Mouse (Mus musculus) ES-Bruce4 (cell line): ENCODE data around the gene Myl12a. TPM values are rescaled to one million over a fixed set of nuclear protein-coding genes. Genes with fewer than 3 reads are reported as not detected.

Experiments used
- H3K27ac ChIP-seq: 2 replicates; pipeline ENCODE4 v1.5.1; 2012; ENCODE audit warnings: low read length, inconsistent platforms; ENCODE audit not compliant: insufficient read depth
- H3K27me3 ChIP-seq: 2 replicates; pipeline ENCODE4 v1.6.1; 2012; ENCODE audit warnings: mild to moderate bottlenecking, low read length, inconsistent platforms; ENCODE audit not compliant: control insufficient read depth, poor library complexity, insufficient read depth, severe bottlenecking
- H3K36me3 ChIP-seq: 2 replicates; pipeline ENCODE4 v1.6.1; 2012; ENCODE audit warnings: inconsistent platforms, mild to moderate bottlenecking, low read length, moderate library complexity; ENCODE audit not compliant: control insufficient read depth, poor library complexity, insufficient read depth, severe bottlenecking
- H3K4me1 ChIP-seq: one replicate; pipeline ENCODE4 v1.8.1; 2011; ENCODE audit warnings: low read length; ENCODE audit not compliant: control insufficient read depth, insufficient read depth
- H3K4me3 ChIP-seq: 2 replicates; pipeline ENCODE4 v1.5.1; 2011; ENCODE audit warnings: low read depth, mild to moderate bottlenecking, low read length
- H3K9ac ChIP-seq: 2 replicates; pipeline ENCODE4 v1.6.1; 2012; ENCODE audit warnings: low read depth, mild to moderate bottlenecking, inconsistent platforms; ENCODE audit not compliant: poor library complexity, severe bottlenecking
- H3K9me3 ChIP-seq: replicated peaks from 2 replicates; pipeline ENCODE4 v1.6.1; 2012; ENCODE audit warnings: mild to moderate bottlenecking, low read length, inconsistent platforms; ENCODE audit not compliant: control insufficient read depth, poor library complexity, insufficient read depth, severe bottlenecking
- CTCF ChIP-seq: IDR thresholded peaks from one replicate; pipeline ENCODE4 v1.8.1; 2011; ENCODE audit warnings: low read depth, low read length
- EP300 ChIP-seq: IDR thresholded peaks from 2 replicates; pipeline ENCODE4 v1.6.1; 2011; ENCODE audit warnings: low read depth, low read length; ENCODE audit not compliant: insufficient read depth
- POLR2A ChIP-seq: IDR thresholded peaks from one replicate; pipeline ENCODE4 v1.8.1; 2011; ENCODE audit warnings: low read length; ENCODE audit not compliant: insufficient read depth
- polyA plus RNA-seq: library from polyadenylated mRNA; stranded (reverse); fragments of >200 nt; gene quantifications from 2 replicates; pipeline ENCODE4 v1.2.4, GENCODE M21; 2011; ENCODE audit warnings: low read depth; ENCODE audit not compliant: missing spikeins, insufficient read depth, insufficient read length

Myl12a gene
- polyA plus RNA-seq, 1 experiment: 626 TPM

DNA sequence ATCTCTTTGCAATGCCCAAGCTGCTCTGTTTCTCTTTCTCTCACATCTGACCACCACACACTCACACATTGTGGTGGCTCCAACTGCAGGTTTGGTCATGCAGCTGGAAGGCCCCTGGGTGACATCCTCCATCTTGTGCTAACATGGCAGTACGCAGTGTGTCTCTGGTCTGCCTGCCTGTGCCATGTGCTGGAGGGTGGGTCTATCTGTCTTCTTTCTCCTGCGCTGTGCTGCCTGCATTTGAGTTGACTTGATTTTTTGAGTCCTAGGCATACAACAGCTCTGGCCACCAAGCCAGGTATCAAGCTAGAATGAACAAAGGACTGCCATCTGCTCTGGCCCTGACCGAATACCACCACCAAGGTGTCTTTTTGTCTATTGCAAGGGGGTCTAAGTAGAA, 15.5 kb upstream of the Myl12a start:
- no peaks in the 10 kb centered on the region for H3K4me1 ChIP-seq
- no peak overlapping the region for H3K27ac ChIP-seq
- H3K27me3 ChIP-seq: no peaks in the 10 kb centered on the region
- TF ChIP-seq EP300 (no peak), POLR2A (no peak), CTCF (no peak)
- no peak overlapping the region for H3K9ac ChIP-seq
- H3K4me3 ChIP-seq: no peak overlapping the region
- H3K36me3 ChIP-seq: no peaks in the 10 kb centered on the region
- no peaks in the 10 kb centered on the region for H3K9me3 ChIP-seq

GRCm38 (mm10) chr17:71017457-71017998, 14.8 kb upstream of the Myl12a start:
- Histone ChIP-seq H3K36me3 (no peaks in the 10 kb centered on the region), H3K9me3 (no peaks in the 10 kb centered on the region), H3K4me1 (no peaks in the 10 kb centered on the region), H3K4me3 (no peak overlapping the region), H3K9ac (no peak overlapping the region), H3K27me3 (no peaks in the 10 kb centered on the region), H3K27ac (no peak overlapping the region)
- TF ChIP-seq CTCF (no peak), POLR2A (no peak), EP300 (no peak)

DNA sequence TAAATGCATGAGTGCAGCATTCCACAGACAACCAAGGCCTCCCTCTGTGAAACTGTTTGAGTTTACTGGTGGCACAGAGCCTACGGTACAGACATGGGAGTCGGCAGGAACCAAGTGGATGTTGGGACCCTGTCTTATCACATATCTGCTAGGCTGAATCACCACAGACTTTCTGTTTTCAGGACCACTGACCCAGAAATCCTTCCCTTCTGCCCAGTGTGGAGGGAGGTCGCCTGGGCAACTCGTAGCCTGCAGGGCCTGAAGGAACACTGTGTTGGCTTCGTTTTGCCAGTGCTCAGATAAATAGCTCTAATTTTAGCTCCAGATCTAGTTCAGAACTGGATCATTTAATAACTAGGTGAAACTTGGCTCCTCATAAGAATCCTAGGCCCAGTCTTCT, 12.2 kb upstream of the Myl12a start:
- Histone ChIP-seq H3K4me1 (no peaks in the 10 kb centered on the region), H3K27ac (no peak overlapping the region), H3K9me3 (no peaks in the 10 kb centered on the region), H3K36me3 (no peaks in the 10 kb centered on the region), H3K9ac (no peak overlapping the region), H3K4me3 (no peak overlapping the region), H3K27me3 (no peaks in the 10 kb centered on the region)
- TF ChIP-seq CTCF (no peak), EP300 (no peak), POLR2A (no peak)

DNA sequence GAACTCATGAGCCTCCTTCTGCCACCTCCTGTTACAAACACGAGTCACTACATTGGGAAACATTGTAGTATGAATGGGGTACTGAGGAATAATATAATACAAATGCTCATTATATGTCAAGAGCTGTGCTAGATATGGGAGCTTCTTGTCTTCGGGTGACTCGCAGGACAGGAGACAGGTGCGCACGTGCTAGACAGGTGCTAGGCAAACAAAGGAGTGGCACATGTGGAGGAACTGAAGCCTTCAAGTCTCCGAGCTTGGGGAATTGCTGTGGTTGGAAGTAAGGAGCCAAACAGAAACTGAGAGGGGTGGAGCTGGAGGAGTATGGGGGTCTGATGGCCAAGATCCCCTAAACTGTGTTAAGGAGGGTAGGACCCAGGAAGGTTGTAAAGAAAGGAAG, 10.4 kb upstream of the Myl12a start:
- Histone ChIP-seq H3K4me1 (no peaks in the 10 kb centered on the region), H3K27me3 (no peaks in the 10 kb centered on the region), H3K36me3 (no peaks in the 10 kb centered on the region), H3K9ac (no peak overlapping the region), H3K4me3 (no peak overlapping the region), H3K27ac (no peak overlapping the region), H3K9me3 (no peaks in the 10 kb centered on the region)
- TF ChIP-seq POLR2A (no peak), CTCF (no peak), EP300 (no peak)

- Histone ChIP-seq H3K36me3 (no peaks in the 10 kb centered on the region), H3K27me3 (no peaks in the 10 kb centered on the region), H3K27ac (no peak overlapping the region), H3K9me3 (no peaks in the 10 kb centered on the region), H3K4me1 (no peaks in the 10 kb centered on the region), H3K9ac (no peak overlapping the region), H3K4me3 (no peak overlapping the region)
- TF ChIP-seq POLR2A (no peak), EP300 (no peak), CTCF (no peak)
Measured at GRCm38 (mm10) chr17:71011931-71012662, 9.4 kb upstream of the Myl12a start.

DNA sequence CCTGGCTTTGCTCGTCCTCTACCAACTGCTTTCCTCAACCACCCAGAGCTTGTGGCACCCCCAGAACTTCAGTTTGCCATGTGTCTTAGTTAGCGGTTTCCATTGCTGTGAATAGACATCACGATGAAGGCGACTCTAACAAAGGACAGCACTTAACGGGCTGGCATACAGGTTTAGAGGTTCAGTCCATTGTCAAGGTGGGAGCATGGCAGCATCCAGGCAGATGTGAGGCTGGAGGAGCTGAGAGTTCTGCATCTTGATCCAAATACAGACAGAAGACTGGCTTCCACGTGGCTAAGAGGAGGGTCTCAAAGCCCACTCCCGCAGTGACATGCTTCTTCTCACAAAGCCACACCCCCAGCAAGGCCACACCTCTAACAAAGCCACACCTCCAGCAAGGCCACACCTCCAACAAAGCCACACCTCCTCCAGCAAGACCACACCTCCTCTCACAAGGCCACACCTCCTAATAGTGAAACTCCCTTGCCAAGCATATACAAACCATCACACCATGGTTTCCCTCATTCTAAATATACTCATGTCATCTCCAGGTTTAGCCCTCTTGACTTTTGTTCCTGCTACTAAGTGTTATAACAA, 8.1 kb upstream of the Myl12a start:
- Histone ChIP-seq H3K9ac (no peak overlapping the region), H3K27me3 (no peaks in the 10 kb centered on the region), H3K4me3 (peak overlapping the region; percentile 46), H3K36me3 (no peaks in the 10 kb centered on the region), H3K9me3 (no peaks in the 10 kb centered on the region), H3K4me1 (no peaks in the 10 kb centered on the region), H3K27ac (no peak overlapping the region)
- TF ChIP-seq EP300: no peak
- TF ChIP-seq CTCF: no peak
- TF ChIP-seq POLR2A: no peak
